Mouse (Mus musculus) liver, embryonic 14.5 days (tissue): ENCODE measurements around the gene Sox6. TPM values are rescaled to one million over a fixed set of nuclear protein-coding genes. Genes with fewer than 3 reads are reported as not detected.
A peak's percentile ranks its signal among the peaks of the same experiment; 100 is the strongest.

ENCODE experiments used
- ATAC-seq: fragments of 200-750 bp; cut with Nextera tagmentation; 2 replicates; pipeline ENCODE4 v1.8.0; 2017; ENCODE audit warnings: moderate number of reproducible peaks, mild to moderate bottlenecking, moderate library complexity; ENCODE audit not compliant: insufficient read depth
- DNase-seq, 3 experiments: peaks; one replicate each; pipeline ENCODE4 v3.0.0-alpha.2; 2012 to 2013; ENCODE audit warnings: low read depth in 3 of 3, low spot score in 3 of 3
- H3K27ac ChIP-seq: fragments of 300-500 bp; sonication (generic); 2 replicates; pipeline ENCODE4 v1.5.1; 2014; ENCODE audit warnings: moderate library complexity, mild to moderate bottlenecking, control low read depth, inconsistent platforms
- H3K27me3 ChIP-seq: fragments of 300-500 bp; sonication (generic); 2 replicates; pipeline ENCODE4 v1.6.1; 2014; ENCODE audit warnings: mild to moderate bottlenecking, low read length, moderate library complexity; ENCODE audit not compliant: control insufficient read depth, insufficient read depth
- H3K36me3 ChIP-seq: fragments of 300-500 bp; sonication (generic); replicated peaks from 2 replicates; pipeline ENCODE4 v1.6.1; 2014; ENCODE audit warnings: low read depth; ENCODE audit not compliant: control insufficient read depth, insufficient read depth
- H3K4me1 ChIP-seq, 2 experiments: fragments of 200-500 bp in 1 of 2; fragments of 300-500 bp in 1 of 2; sonication (generic) in 1 of 2; replicated peaks; 2 replicates each; pipeline ENCODE4 v1.6.1; 2012 to 2014; ENCODE audit warnings: antibody characterized with exemption in 1 of 2, inconsistent platforms in 1 of 2, low read length in 1 of 2; ENCODE audit not compliant: control insufficient read depth in 2 of 2, insufficient read depth in 2 of 2
- H3K4me2 ChIP-seq: fragments of 300-500 bp; sonication (generic); 2 replicates; pipeline ENCODE4 v1.6.1; 2014; ENCODE audit warnings: low read depth, mild to moderate bottlenecking, control low read depth, moderate library complexity
- H3K4me3 ChIP-seq, 2 experiments: fragments of 200-500 bp in 1 of 2; fragments of 300-500 bp in 1 of 2; sonication (generic) in 1 of 2; 2 replicates each; pipeline ENCODE4 v1.5.1; 2012 to 2014; ENCODE audit warnings: low read depth in 2 of 2, low read length in 2 of 2, mild to moderate bottlenecking in 2 of 2, control low read depth in 1 of 2, inconsistent platforms in 1 of 2, moderate library complexity in 1 of 2; ENCODE audit not compliant: insufficient read depth in 1 of 2
- H3K9ac ChIP-seq: fragments of 300-500 bp; sonication (generic); replicated peaks from 2 replicates; pipeline ENCODE4 v1.6.1; 2014; ENCODE audit warnings: mild to moderate bottlenecking, control low read depth, moderate library complexity
- H3K9me3 ChIP-seq: fragments of 300-500 bp; sonication (generic); 2 replicates; pipeline ENCODE4 v1.6.1; 2016; ENCODE audit warnings: low read length, mixed read lengths; ENCODE audit not compliant: control insufficient read depth
- CTCF ChIP-seq: IDR thresholded peaks from 2 replicates; pipeline ENCODE4 v1.5.1; 2016; ENCODE audit warnings: antibody characterized with exemption, low read depth, control low read depth
- EP300 ChIP-seq: IDR thresholded peaks from 2 replicates; pipeline ENCODE4 v1.6.1; 2016; ENCODE audit warnings: antibody characterized with exemption, low read depth
- WGBS: fragments of 180-500 bp; shearing (Covaris S2); extraction: QIAGEN DNeasy Blood & Tissue Kit; methylation state at CpG from one replicate; pipeline ENCODE4 v1.1.7; 2014; ENCODE audit not compliant: insufficient replicate concordance; 5-methylcytosine and 5-hydroxymethylcytosine counted together
- polyA plus RNA-seq, 2 experiments: library from polyadenylated mRNA; depleted of rRNA in 1 of 2; stranded (reverse) in 1 of 2; unstranded in 1 of 2; fragments of >200 nt; fragmentation: Nextera tagmentation in 1 of 2; extraction: Ambion mirVana in 1 of 2; gene quantifications; 2 replicates each; pipeline versions ENCODE4 v1.2.1 to v1.2.3; 2012 to 2014

The Sox6 gene
- polyA plus RNA-seq, 2 experiments, result 15.9 to 64.0 TPM

GRCm38 (mm10) chr7:115556677-115557076, 481.9 kb downstream of the Sox6 start:
- H3K27me3 ChIP-seq, result no peaks in the 10 kb centered on the region
- no peak overlapping the region for H3K4me2 ChIP-seq
- peaks cover 0 to 2% of the 10 kb centered on the region in 2 experiments; a peak in 2 of 4 replicates for H3K4me1 ChIP-seq
- no peak overlapping the region for H3K4me3 ChIP-seq
- 38% methylated on average over 3 of the region's 3 CpGs for WGBS
- DNase-seq (no peak), ATAC-seq (no peak)
- TF ChIP-seq EP300, result no peak
- no peak for TF ChIP-seq CTCF
- no peak overlapping the region for H3K9ac ChIP-seq
- no peaks in the 10 kb centered on the region for H3K9me3 ChIP-seq
- no peaks in the 10 kb centered on the region for H3K36me3 ChIP-seq
- no peak overlapping the region for H3K27ac ChIP-seq

- H3K9me3 ChIP-seq, result no peaks in the 10 kb centered on the region
- H3K4me1 ChIP-seq, result peaks cover 9 to 27% of the 10 kb centered on the region in 2 experiments
- H3K4me2 ChIP-seq, result peak overlapping the region; percentile 52
- ATAC-seq (peak; percentile 96), DNase-seq (peak; percentile 64 to 68 (median 65))
- peak overlapping the region; percentile 45 for H3K27ac ChIP-seq
- H3K9ac ChIP-seq, result 0 out of 2 replicates have a peak overlapping the region, but pooled peaks have one; percentile 15
- no peak overlapping the region for H3K4me3 ChIP-seq
- H3K36me3 ChIP-seq, result peaks cover 4% of the 10 kb centered on the region
- TF ChIP-seq EP300, result peak; percentile 95
- no peak for TF ChIP-seq CTCF
- H3K27me3 ChIP-seq, result no peaks in the 10 kb centered on the region
- WGBS, result 16% methylated on average over 7 of the region's 7 CpGs
Measured at GRCm38 (mm10) chr7:115550197-115550804, 488.3 kb downstream of the Sox6 start.

- Histone ChIP-seq H3K36me3 (peaks cover 4% of the 10 kb centered on the region), H3K9ac (no peak overlapping the region), H3K27me3 (no peaks in the 10 kb centered on the region), H3K4me3 (no peak overlapping the region), H3K27ac (no peak overlapping the region), H3K9me3 (no peaks in the 10 kb centered on the region), H3K4me2 (peak overlapping the region; percentile 52), H3K4me1 (peaks cover 9 to 27% of the 10 kb centered on the region in 2 experiments)
- WGBS, result 37% methylated on average over 4 of the region's 4 CpGs
- ATAC-seq, result no peak
- TF ChIP-seq CTCF (no peak), EP300 (no peak)
- DNase-seq, result no peak
Measured at GRCm38 (mm10) chr7:115549670-115550069, 488.9 kb downstream of the Sox6 start.

GRCm38 (mm10) chr7:115545585-115546374, 492.8 kb downstream of the Sox6 start:
- no peak for TF ChIP-seq EP300
- no peak for TF ChIP-seq CTCF
- H3K27ac ChIP-seq, result no peak overlapping the region
- no peak for DNase-seq
- 67% methylated on average over 4 of the region's 4 CpGs for WGBS
- H3K9ac ChIP-seq, result no peak overlapping the region
- no peak overlapping the region for H3K4me2 ChIP-seq
- H3K4me1 ChIP-seq, result peaks cover 9 to 17% of the 10 kb centered on the region in 2 experiments
- H3K9me3 ChIP-seq, result no peaks in the 10 kb centered on the region
- no peak overlapping the region for H3K4me3 ChIP-seq
- H3K36me3 ChIP-seq, result peaks cover 36% of the 10 kb centered on the region
- no peaks in the 10 kb centered on the region for H3K27me3 ChIP-seq
- ATAC-seq, result no peak

- H3K4me2 ChIP-seq, result no peak overlapping the region
- no peak overlapping the region for H3K4me3 ChIP-seq
- DNase-seq (no peak), ATAC-seq (no peak)
- H3K9me3 ChIP-seq, result no peaks in the 10 kb centered on the region
- TF ChIP-seq EP300 (no peak), CTCF (no peak)
- no peaks in the 10 kb centered on the region for H3K27me3 ChIP-seq
- peaks cover 44% of the 10 kb centered on the region for H3K36me3 ChIP-seq
- H3K4me1 ChIP-seq, result no peaks in the 10 kb centered on the region
- H3K9ac ChIP-seq, result no peak overlapping the region
- no peak overlapping the region for H3K27ac ChIP-seq
- WGBS, result 74% methylated on average over 4 of the region's 4 CpGs
Measured at GRCm38 (mm10) chr7:115543596-115543995, 495.0 kb downstream of the Sox6 start.
